Mouse (Mus musculus): ENCODE results near the gene Asmt. TPM values are rescaled to one million over a fixed set of nuclear protein-coding genes. Genes with fewer than 3 reads are reported as not detected.

Gene Asmt
- polyA plus RNA-seq (2015; fragmentation: Nextera tagmentation; extraction: Ambion mirVana): not detected in 2 replicates

DNA sequence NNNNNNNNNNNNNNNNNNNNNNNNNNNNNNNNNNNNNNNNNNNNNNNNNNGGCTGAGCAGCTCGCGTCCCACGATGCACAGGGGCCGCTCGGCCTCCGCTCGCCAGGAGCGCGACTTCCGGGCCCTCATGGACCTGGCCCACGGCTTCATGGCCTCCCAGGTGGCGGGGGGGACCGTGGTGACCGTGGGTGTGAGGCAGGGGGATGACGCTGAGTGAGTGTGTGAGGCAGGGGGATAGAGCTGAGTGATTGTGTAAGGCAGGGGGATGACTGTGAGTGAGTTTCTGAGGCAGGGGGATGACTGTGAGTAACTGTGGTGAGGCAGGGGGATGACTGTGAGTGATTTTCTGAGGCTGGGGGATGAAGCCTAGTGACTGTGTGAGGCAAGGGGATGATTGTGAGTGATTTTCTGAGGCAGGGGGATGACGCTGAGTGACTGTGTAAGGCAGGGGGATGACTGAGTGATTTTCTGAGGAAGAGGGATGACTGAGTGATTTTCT lies at the start of gene Asmt:
Gene Asmt (plus strand): TSS at position 51 of the 499 bp plus-strand sequence.
- H3K4me1 ChIP-seq (ENCODE audit: control insufficient read depth, insufficient read depth, low read length): no peaks in the 10 kb centered on the region
- peaks cover 20% of the 10 kb centered on the region for H3K36me3 ChIP-seq (ENCODE audit: control insufficient read depth, insufficient read depth, low read length)
- no peak within 1 kb of the TSS for H3K4me2 ChIP-seq (ENCODE audit: low read length)
- H3K9ac ChIP-seq (ENCODE audit: low read depth, low read length): no peak within 1 kb of the TSS
- peaks cover 41% of the 10 kb centered on the region for H3K9me3 ChIP-seq (replicated peaks; ENCODE audit: control insufficient read depth, low read length, poor library complexity, severe bottlenecking)
- H3K27me3 ChIP-seq (ENCODE audit: control insufficient read depth, insufficient read depth, low read depth, low read length): no peaks in the 10 kb centered on the region
- H3K4me3 ChIP-seq (ENCODE audit: low read depth, low read length): no peak within 1 kb of the TSS; the same call in 1 of the 2 replicates
- ATAC-seq: peak; percentile 81
- 89% methylated on average over 10 of the region's 16 CpGs for WGBS
- H3K27ac ChIP-seq (ENCODE audit: low read length): no peak within 1 kb of the TSS

DNA sequence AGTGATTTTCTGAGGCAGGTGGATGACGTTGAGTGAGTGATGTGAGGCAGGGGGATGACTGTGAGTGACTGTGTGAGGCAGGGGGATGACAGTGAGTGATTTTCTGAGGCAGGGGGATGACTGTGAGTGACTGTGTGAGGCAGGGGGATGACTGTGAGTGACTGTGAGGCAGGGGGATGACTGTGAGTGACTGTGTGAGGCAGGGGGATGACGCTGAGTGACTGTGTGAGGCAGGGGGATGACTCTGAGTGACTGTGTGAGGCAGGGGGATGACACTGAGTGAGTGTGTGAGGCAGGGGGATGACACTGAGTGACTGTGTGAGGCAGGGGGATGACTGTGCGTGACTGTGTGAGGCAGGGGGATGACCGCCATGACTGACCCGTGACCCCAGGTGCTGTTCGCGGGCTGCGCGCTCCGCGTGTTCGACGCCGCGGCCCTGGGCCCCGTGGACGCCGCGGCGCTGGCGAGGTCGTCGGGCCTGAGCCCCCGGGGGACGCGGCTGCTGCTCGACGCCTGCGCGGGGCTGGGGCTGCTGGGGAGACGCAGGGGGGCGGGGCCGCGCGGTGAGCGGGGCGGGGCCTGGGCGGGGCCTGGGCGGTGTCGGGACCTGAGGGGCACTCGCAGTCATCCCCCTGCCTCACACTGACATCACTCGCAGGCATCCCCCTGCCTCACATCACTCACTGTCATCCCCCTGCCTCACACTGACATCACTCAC lies 948 bp downstream of the Asmt start:
- Histone ChIP-seq H3K4me1 (ENCODE audit: control insufficient read depth, insufficient read depth, low read length) (no peaks in the 10 kb centered on the region), H3K27ac (ENCODE audit: low read length) (no peak overlapping the region), H3K4me2 (ENCODE audit: low read length) (no peak overlapping the region), H3K9me3 (replicated peaks; ENCODE audit: control insufficient read depth, low read length, poor library complexity, severe bottlenecking) (peaks cover 43% of the 10 kb centered on the region), H3K9ac (ENCODE audit: low read depth, low read length) (no peak overlapping the region), H3K4me3 (ENCODE audit: low read depth, low read length) (no peak overlapping the region; the same call in 1 of the 2 replicates), H3K36me3 (ENCODE audit: control insufficient read depth, insufficient read depth, low read length) (peaks cover 20% of the 10 kb centered on the region), H3K27me3 (ENCODE audit: control insufficient read depth, insufficient read depth, low read depth, low read length) (no peaks in the 10 kb centered on the region)
- 80% methylated on average over 36 of the region's 42 CpGs for WGBS
- ATAC-seq: peak; percentile 88

DNA sequence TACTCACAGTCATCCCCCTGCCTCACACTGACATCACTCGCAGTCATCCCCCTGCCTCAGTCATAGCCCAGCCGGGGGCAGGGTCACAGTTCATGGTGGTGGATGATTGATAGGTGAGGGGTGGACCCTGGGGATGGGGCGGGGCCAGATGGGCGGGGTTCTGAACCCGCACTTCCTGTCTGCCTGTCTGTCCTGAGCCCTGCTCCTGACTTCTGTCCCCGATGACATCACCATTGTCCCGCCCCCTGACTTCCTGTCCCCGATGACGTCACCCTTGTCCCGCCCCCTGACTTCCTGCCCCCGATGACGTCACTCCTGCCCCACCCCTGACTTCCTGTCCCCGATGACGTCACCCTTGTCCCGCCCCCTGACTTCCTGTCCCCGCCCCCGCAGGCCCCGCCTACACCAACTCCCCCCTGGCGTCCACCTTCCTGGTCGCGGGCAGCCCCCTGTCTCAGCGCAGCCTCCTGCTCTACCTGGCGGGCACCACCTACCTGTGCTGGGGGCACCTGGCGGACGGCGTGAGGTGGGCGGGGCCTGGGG lies 1.9 kb downstream of the Asmt start:
- Histone ChIP-seq H3K36me3 (ENCODE audit: control insufficient read depth, insufficient read depth, low read length) (peaks cover 20% of the 10 kb centered on the region), H3K27ac (ENCODE audit: low read length) (no peak overlapping the region), H3K4me3 (ENCODE audit: low read depth, low read length) (0 out of 2 replicates have a peak overlapping the region, but pooled peaks have one; percentile 16), H3K27me3 (ENCODE audit: control insufficient read depth, insufficient read depth, low read depth, low read length) (no peaks in the 10 kb centered on the region), H3K4me2 (ENCODE audit: low read length) (no peak overlapping the region), H3K9ac (ENCODE audit: low read depth, low read length) (no peak overlapping the region), H3K9me3 (replicated peaks; ENCODE audit: control insufficient read depth, low read length, poor library complexity, severe bottlenecking) (peaks cover 43% of the 10 kb centered on the region), H3K4me1 (ENCODE audit: control insufficient read depth, insufficient read depth, low read length) (no peaks in the 10 kb centered on the region)
- peak; percentile 69 for ATAC-seq
- 80% methylated on average over 26 of the region's 27 CpGs for WGBS

- peak; percentile 66 for ATAC-seq
- H3K4me1 ChIP-seq (ENCODE audit: control insufficient read depth, insufficient read depth, low read length): no peaks in the 10 kb centered on the region
- peaks cover 20% of the 10 kb centered on the region for H3K36me3 ChIP-seq (ENCODE audit: control insufficient read depth, insufficient read depth, low read length)
- H3K4me2 ChIP-seq (ENCODE audit: low read length): no peak overlapping the region
- H3K9ac ChIP-seq (ENCODE audit: low read depth, low read length): no peak overlapping the region
- H3K27me3 ChIP-seq (ENCODE audit: control insufficient read depth, insufficient read depth, low read depth, low read length): no peaks in the 10 kb centered on the region
- no peak overlapping the region for H3K4me3 ChIP-seq (ENCODE audit: low read depth, low read length)
- peaks cover 43% of the 10 kb centered on the region for H3K9me3 ChIP-seq (replicated peaks; ENCODE audit: control insufficient read depth, low read length, poor library complexity, severe bottlenecking)
- no peak overlapping the region for H3K27ac ChIP-seq (ENCODE audit: low read length)
- 82% methylated on average over 34 of the region's 39 CpGs for WGBS
These were observed 2.7 kb downstream of the Asmt start for GRCm38 (mm10) chrX:170674885-170675876.

- ATAC-seq: 0 out of 2 replicates have a peak, but pooled peaks have one; percentile 7
These were observed 3.6 kb downstream of the Asmt start for GRCm38 (mm10) chrX:170675923-170676605.

DNA sequence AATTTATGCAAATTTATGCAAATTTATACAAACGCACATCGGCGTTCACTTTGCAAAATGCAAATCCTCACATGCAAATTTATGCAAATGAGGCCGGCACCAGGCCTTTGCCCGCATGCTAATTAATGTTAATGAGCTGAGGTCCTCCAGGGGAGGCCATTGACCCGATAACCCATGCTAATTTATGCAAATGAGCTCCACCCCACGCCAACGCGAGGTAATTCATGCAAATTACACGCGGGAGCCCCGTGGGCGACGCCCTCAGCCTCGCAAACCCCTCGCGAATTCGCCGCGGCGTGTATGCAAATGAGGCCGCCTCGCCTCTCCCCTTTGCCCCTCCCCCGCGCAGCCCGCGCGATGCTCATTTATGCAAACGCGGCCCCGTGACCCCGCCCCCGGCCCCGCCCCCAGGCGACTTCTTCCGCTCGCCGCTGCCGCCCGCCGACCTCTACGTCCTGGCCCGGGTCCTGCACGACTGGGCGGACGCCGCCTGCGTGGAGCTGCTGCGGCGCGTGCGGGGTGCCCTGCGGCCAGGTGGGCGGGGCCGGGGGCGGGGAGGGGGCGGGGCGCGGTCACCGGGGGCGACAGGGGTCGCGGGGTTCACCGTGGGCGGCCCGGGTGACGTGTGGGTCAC lies 4.3 kb downstream of the Asmt start:
- no peak overlapping the region for H3K9ac ChIP-seq (ENCODE audit: low read depth, low read length)
- no peaks in the 10 kb centered on the region for H3K27me3 ChIP-seq (ENCODE audit: control insufficient read depth, insufficient read depth, low read depth, low read length)
- ATAC-seq: no peak
- 90% methylated on average over 40 of the region's 67 CpGs for WGBS
- no peak overlapping the region for H3K4me3 ChIP-seq (ENCODE audit: low read depth, low read length)
- no peak overlapping the region for H3K4me2 ChIP-seq (ENCODE audit: low read length)
- no peaks in the 10 kb centered on the region for H3K4me1 ChIP-seq (ENCODE audit: control insufficient read depth, insufficient read depth, low read length)
- H3K36me3 ChIP-seq (ENCODE audit: control insufficient read depth, insufficient read depth, low read length): peaks cover 20% of the 10 kb centered on the region
- no peak overlapping the region for H3K27ac ChIP-seq (ENCODE audit: low read length)
- peaks cover 43% of the 10 kb centered on the region for H3K9me3 ChIP-seq (replicated peaks; ENCODE audit: control insufficient read depth, low read length, poor library complexity, severe bottlenecking)

More at GRCm38 (mm10) chrX:170675923-170676605, 3.6 kb downstream of the Asmt start:
- 94% methylated on average over 36 of the region's 39 CpGs for WGBS
- no peak overlapping the region for H3K9ac ChIP-seq (ENCODE audit: low read depth, low read length)
- no peak overlapping the region for H3K4me2 ChIP-seq (ENCODE audit: low read length)
- no peak overlapping the region for H3K27ac ChIP-seq (ENCODE audit: low read length)
- peaks cover 20% of the 10 kb centered on the region for H3K36me3 ChIP-seq (ENCODE audit: control insufficient read depth, insufficient read depth, low read length)
- H3K27me3 ChIP-seq (ENCODE audit: control insufficient read depth, insufficient read depth, low read depth, low read length): no peaks in the 10 kb centered on the region
- H3K4me3 ChIP-seq (ENCODE audit: low read depth, low read length): no peak overlapping the region
- H3K9me3 ChIP-seq (replicated peaks; ENCODE audit: control insufficient read depth, low read length, poor library complexity, severe bottlenecking): peaks cover 43% of the 10 kb centered on the region
- no peaks in the 10 kb centered on the region for H3K4me1 ChIP-seq (ENCODE audit: control insufficient read depth, insufficient read depth, low read length)

- H3K36me3 ChIP-seq (ENCODE audit: control insufficient read depth, insufficient read depth, low read length): peaks cover 20% of the 10 kb centered on the region
- H3K4me2 ChIP-seq (ENCODE audit: low read length): no peak overlapping the region
- H3K4me1 ChIP-seq (ENCODE audit: control insufficient read depth, insufficient read depth, low read length): no peaks in the 10 kb centered on the region
- no peak overlapping the region for H3K4me3 ChIP-seq (ENCODE audit: low read depth, low read length)
- H3K27me3 ChIP-seq (ENCODE audit: control insufficient read depth, insufficient read depth, low read depth, low read length): no peaks in the 10 kb centered on the region
- H3K9me3 ChIP-seq (replicated peaks; ENCODE audit: control insufficient read depth, low read length, poor library complexity, severe bottlenecking): peaks cover 43% of the 10 kb centered on the region
- no peak overlapping the region for H3K9ac ChIP-seq (ENCODE audit: low read depth, low read length)
- no peak overlapping the region for H3K27ac ChIP-seq (ENCODE audit: low read length)
- no peak for ATAC-seq
- WGBS: 98% methylated on average over 17 of the region's 17 CpGs
These were observed 4.8 kb downstream of the Asmt start for GRCm38 (mm10) chrX:170677266-170677665.

- Histone ChIP-seq H3K9ac (ENCODE audit: low read depth, low read length) (no peak overlapping the region), H3K4me1 (ENCODE audit: control insufficient read depth, insufficient read depth, low read length) (no peaks in the 10 kb centered on the region), H3K9me3 (replicated peaks; ENCODE audit: control insufficient read depth, low read length, poor library complexity, severe bottlenecking) (peaks cover 41% of the 10 kb centered on the region), H3K27ac (ENCODE audit: low read length) (no peak overlapping the region), H3K36me3 (ENCODE audit: control insufficient read depth, insufficient read depth, low read length) (peaks cover 18% of the 10 kb centered on the region), H3K4me3 (ENCODE audit: low read depth, low read length) (no peak overlapping the region), H3K4me2 (ENCODE audit: low read length) (no peak overlapping the region), H3K27me3 (ENCODE audit: control insufficient read depth, insufficient read depth, low read depth, low read length) (no peaks in the 10 kb centered on the region)
- 98% methylated on average over 43 of the region's 53 CpGs for WGBS
- ATAC-seq: no peak
These were observed 5.2 kb downstream of the Asmt start for GRCm38 (mm10) chrX:170677680-170678079.

Measured in midbrain, embryonic 16.5 days (tissue).